Mouse (Mus musculus): ENCODE data around the gene Csrp2. TPM values are rescaled to one million over a fixed set of nuclear protein-coding genes. Genes with fewer than 3 reads are reported as not detected.

The Csrp2 gene
- total and polyA plus RNA-seq, 3 experiments: 4.8 to 19.6 TPM; not detected in 1

GRCm38 (mm10) chr10:110938361-110938760 lies 18.8 kb downstream of the Csrp2 start:
- Histone ChIP-seq H3K4me3 (ENCODE audit: control insufficient read depth in 1 of 2, insufficient read depth in 1 of 2, low read depth in 2 of 2, low read length in 2 of 2) (no peak overlapping the region), H3K4me1 (ENCODE audit: control insufficient read depth in 1 of 2, insufficient read depth in 2 of 2, low read length in 2 of 2) (no peaks in the 10 kb centered on the region), H3K27me3 (ENCODE audit: control insufficient read depth in 1 of 2, insufficient read depth in 2 of 2, low read length in 2 of 2) (no peaks in the 10 kb centered on the region), H3K27ac (ENCODE audit: control insufficient read depth, low read depth, low read length) (no peak overlapping the region), H3K36me3 (ENCODE audit: control insufficient read depth in 1 of 2, insufficient read depth in 2 of 2, low read length in 2 of 2) (peaks cover 0 to 2% of the 10 kb centered on the region in 2 experiments; a peak in 1 of 4 replicates), H3K79me2 (ENCODE audit: control insufficient read depth, insufficient read depth, low read length, poor library complexity) (no peaks in the 10 kb centered on the region), H3K9ac (ENCODE audit: control insufficient read depth, low read depth, low read length, poor library complexity, severe bottlenecking) (no peak overlapping the region), H3K9me3 (replicated peaks; ENCODE audit: insufficient read depth, low read length) (no peaks in the 10 kb centered on the region)
- no peak for DNase-seq (ENCODE audit: low read depth, low spot score)
- TF ChIP-seq USF1 (IDR thresholded peaks at IDR 0.05; ENCODE audit: low read depth, low read length): no peak
- TF ChIP-seq E2F4 (IDR thresholded peaks at IDR 0.05; ENCODE audit: borderline replicate concordance, low read depth, low read length): no peak
- TF ChIP-seq CHD1 (IDR thresholded peaks at IDR 0.05; ENCODE audit: low read depth, low read length): no peak
- TF ChIP-seq POLR2AphosphoS2 (IDR thresholded peaks at IDR 0.05; ENCODE audit: low read length): no peak
- TF ChIP-seq ZKSCAN1 (IDR thresholded peaks at IDR 0.05; ENCODE audit: low read depth, low read length): no peak
- TF ChIP-seq ZC3H11A (IDR thresholded peaks at IDR 0.05; ENCODE audit: low read depth, low read length): no peak
- no peak for TF ChIP-seq ETS1 (IDR thresholded peaks at IDR 0.05; ENCODE audit: low read depth, low read length)
- TF ChIP-seq ELF1 (IDR thresholded peaks at IDR 0.05; ENCODE audit: low read depth, low read length): no peak
- TF ChIP-seq MEF2A (IDR thresholded peaks at IDR 0.05; ENCODE audit: extremely low read depth, insufficient replicate concordance, low read depth, low read length, poor library complexity, severe bottlenecking): no peak
- TF ChIP-seq NRF1 (IDR thresholded peaks at IDR 0.05; ENCODE audit: insufficient read depth, low read depth, low read length, poor library complexity, severe bottlenecking): no peak
- no peak for TF ChIP-seq JUND (IDR thresholded peaks at IDR 0.05; ENCODE audit: low read depth, low read length)
- no peak for TF ChIP-seq CHD2 (IDR thresholded peaks at IDR 0.05; ENCODE audit: low read length)
- TF ChIP-seq RCOR1 (IDR thresholded peaks at IDR 0.05; ENCODE audit: low read depth, low read length): no peak
- TF ChIP-seq NELFE (IDR thresholded peaks at IDR 0.05; ENCODE audit: low read depth, low read length): no peak
- TF ChIP-seq BHLHE40 (IDR thresholded peaks at IDR 0.05; ENCODE audit: borderline replicate concordance, low read depth, low read length): no peak
- no peak for TF ChIP-seq TBP (IDR thresholded peaks at IDR 0.05; ENCODE audit: low read depth, low read length)
- no peak for TF ChIP-seq UBTF (IDR thresholded peaks at IDR 0.05; ENCODE audit: borderline replicate concordance, insufficient read depth, low read depth, low read length)
- TF ChIP-seq KAT2A (conservative IDR thresholded peaks at IDR 0.05; ENCODE audit: low read depth, low read length): no peak

GRCm38 (mm10) chr10:110938841-110939549 lies 19.4 kb downstream of the Csrp2 start:
- no peaks in the 10 kb centered on the region for H3K4me1 ChIP-seq (ENCODE audit: control insufficient read depth in 1 of 2, insufficient read depth in 2 of 2, low read length in 2 of 2)
- no peak overlapping the region for H3K27ac ChIP-seq (ENCODE audit: control insufficient read depth, low read depth, low read length)
- no peaks in the 10 kb centered on the region for H3K79me2 ChIP-seq (ENCODE audit: control insufficient read depth, insufficient read depth, low read length, poor library complexity)
- no peaks in the 10 kb centered on the region for H3K9me3 ChIP-seq (replicated peaks; ENCODE audit: insufficient read depth, low read length)
- peaks cover 0 to 2% of the 10 kb centered on the region in 2 experiments; a peak in 1 of 4 replicates for H3K36me3 ChIP-seq (ENCODE audit: control insufficient read depth in 1 of 2, insufficient read depth in 2 of 2, low read length in 2 of 2)
- TF ChIP-seq MYB (IDR thresholded peaks at IDR 0.05; ENCODE audit: low read depth, low read length): no peak
- no peak for TF ChIP-seq RCOR1 (IDR thresholded peaks at IDR 0.05; ENCODE audit: low read depth, low read length)
- TF ChIP-seq UBTF (IDR thresholded peaks at IDR 0.05; ENCODE audit: borderline replicate concordance, insufficient read depth, low read depth, low read length): no peak
- no peak for TF ChIP-seq ETS1 (IDR thresholded peaks at IDR 0.05; ENCODE audit: low read depth, low read length)
- no peak for TF ChIP-seq BHLHE40 (IDR thresholded peaks at IDR 0.05; ENCODE audit: borderline replicate concordance, low read depth, low read length)
- no peak for TF ChIP-seq EP300 (IDR thresholded peaks at IDR 0.05; ENCODE audit: low read depth in 1 of 2, low read length in 2 of 2)
- no peak for TF ChIP-seq SIN3A (IDR thresholded peaks at IDR 0.05; ENCODE audit: low read length)
- TF ChIP-seq TAL1 (IDR thresholded peaks at IDR 0.05; ENCODE audit: low read length): no peak
- no peak for TF ChIP-seq MAFK (IDR thresholded peaks at IDR 0.05; ENCODE audit: borderline replicate concordance, low read depth, low read length)
- H3K4me3 ChIP-seq (ENCODE audit: control insufficient read depth in 1 of 2, insufficient read depth in 1 of 2, low read depth in 2 of 2, low read length in 2 of 2): no peak overlapping the region
- H3K9ac ChIP-seq (ENCODE audit: control insufficient read depth, low read depth, low read length, poor library complexity, severe bottlenecking): no peak overlapping the region
- no peak for DNase-seq (ENCODE audit: low read depth, low spot score)
- no peaks in the 10 kb centered on the region for H3K27me3 ChIP-seq (ENCODE audit: control insufficient read depth in 1 of 2, insufficient read depth in 2 of 2, low read length in 2 of 2)
